Mouse (Mus musculus) stomach, postnatal 0 days (tissue): ENCODE data around the gene Spg11. TPM values are rescaled to one million over a fixed set of nuclear protein-coding genes. Genes with fewer than 3 reads are reported as not detected.
A peak's percentile ranks its signal among the peaks of the same experiment; 100 is the strongest.
"Not testable (repeated sequence)": the region's sequence is repeated elsewhere in the genome, so short reads cannot be mapped to it uniquely, and the experiment has no call there.

Source experiments
- ATAC-seq: fragments of 200-750 bp; cut with Nextera tagmentation; 2 replicates; pipeline ENCODE4 v1.8.0; 2017; ENCODE audit not compliant: low FRiP score, low TSS enrichment
- DNase-seq: peaks from one replicate; pipeline ENCODE4 v3.0.0-alpha.2; 2016; ENCODE audit warnings: low spot score
- H3K27ac ChIP-seq: fragments of 300-500 bp; sonication (generic); replicated peaks from 2 replicates; pipeline ENCODE4 v1.5.1; 2014; ENCODE audit warnings: mild to moderate bottlenecking, control low read depth
- H3K27me3 ChIP-seq: fragments of 300-500 bp; sonication (generic); 2 replicates; pipeline ENCODE4 v1.6.1; 2014; ENCODE audit warnings: low read length; ENCODE audit not compliant: control insufficient read depth, insufficient read depth
- H3K36me3 ChIP-seq: fragments of 300-500 bp; sonication (generic); 2 replicates; pipeline ENCODE4 v1.6.1; 2014; ENCODE audit warnings: low read length, mixed read lengths; ENCODE audit not compliant: control insufficient read depth, insufficient read depth
- H3K4me1 ChIP-seq: fragments of 300-500 bp; sonication (generic); replicated peaks from 2 replicates; pipeline ENCODE4 v1.6.1; 2014; ENCODE audit warnings: antibody characterized with exemption; ENCODE audit not compliant: control insufficient read depth, insufficient read depth
- H3K4me2 ChIP-seq: fragments of 300-500 bp; sonication (generic); replicated peaks from 2 replicates; pipeline ENCODE4 v1.6.1; 2014; ENCODE audit warnings: low read depth, mild to moderate bottlenecking, control low read depth, moderate library complexity
- H3K4me3 ChIP-seq: fragments of 300-500 bp; sonication (generic); 2 replicates; pipeline ENCODE4 v1.5.1; 2014; ENCODE audit warnings: low read depth, low read length, control low read depth
- H3K9ac ChIP-seq: fragments of 300-500 bp; sonication (generic); 2 replicates; pipeline ENCODE4 v1.6.1; 2014; ENCODE audit warnings: mild to moderate bottlenecking, low read length, control low read depth, mixed read lengths
- H3K9me3 ChIP-seq: fragments of 300-500 bp; sonication (generic); 2 replicates; pipeline ENCODE4 v1.6.1; 2016; ENCODE audit warnings: low read length; ENCODE audit not compliant: control insufficient read depth
- CTCF ChIP-seq: IDR thresholded peaks from 2 replicates; pipeline ENCODE4 v1.5.1; 2016; ENCODE audit warnings: antibody characterized with exemption, low read depth, mild to moderate bottlenecking, moderate library complexity
- EP300 ChIP-seq: optimal IDR thresholded peaks from 2 replicates; pipeline ENCODE3; 2016; ENCODE audit warnings: antibody characterized with exemption
- WGBS: fragments of 180-500 bp; shearing (Covaris S2); extraction: QIAGEN DNeasy Blood & Tissue Kit; methylation state at CpG from one replicate; pipeline ENCODE4 v1.1.7; 2014; 5-methylcytosine and 5-hydroxymethylcytosine counted together
- polyA plus RNA-seq: library from polyadenylated mRNA; unstranded; fragments of >200 nt; fragmentation: Nextera tagmentation; extraction: Ambion mirVana; gene quantifications from 2 replicates; pipeline ENCODE4 v1.2.1, GENCODE M21; 2015

The Spg11 gene
- polyA plus RNA-seq, 1 experiment from 2014 or later, result 3.2 TPM

- ATAC-seq (no peak), DNase-seq (no peak)
- Histone ChIP-seq H3K9me3 (no peaks in the 10 kb centered on the region), H3K4me2 (no peak overlapping the region), H3K9ac (no peak overlapping the region), H3K4me3 (no peak overlapping the region), H3K27ac (no peak overlapping the region), H3K4me1 (no peaks in the 10 kb centered on the region), H3K36me3 (no peaks in the 10 kb centered on the region), H3K27me3 (no peaks in the 10 kb centered on the region)
- WGBS, result 40% methylated on average over 5 of the region's 5 CpGs
- TF ChIP-seq CTCF, result no peak
- TF ChIP-seq EP300, result no peak
These were observed 8.7 kb upstream of the Spg11 start for GRCm38 (mm10) chr2:122126765-122127347.

GRCm38 (mm10) chr2:122125680-122126572 is 7.7 kb upstream of the Spg11 start:
- H3K27ac ChIP-seq, result no peak overlapping the region
- H3K4me2 ChIP-seq, result no peak overlapping the region
- H3K27me3 ChIP-seq, result no peaks in the 10 kb centered on the region
- ATAC-seq, result no peak
- H3K36me3 ChIP-seq, result no peaks in the 10 kb centered on the region
- no peak for DNase-seq
- no peak overlapping the region for H3K9ac ChIP-seq
- no peaks in the 10 kb centered on the region for H3K4me1 ChIP-seq
- H3K9me3 ChIP-seq, result no peaks in the 10 kb centered on the region
- TF ChIP-seq CTCF, result no peak
- no peak for TF ChIP-seq EP300
- 41% methylated on average over 12 of the region's 12 CpGs for WGBS
- no peak overlapping the region for H3K4me3 ChIP-seq

GRCm38 (mm10) chr2:122116888-122117287 is 1.3 kb downstream of the Spg11 start:
- no peak overlapping the region for H3K4me3 ChIP-seq

GRCm38 (mm10) chr2:122109714-122110113 is 8.5 kb downstream of the Spg11 start:
- Histone ChIP-seq H3K4me1 (no peaks in the 10 kb centered on the region), H3K9me3 (no peaks in the 10 kb centered on the region), H3K4me2 (no peak overlapping the region), H3K27ac (no peak overlapping the region), H3K4me3 (no peak overlapping the region), H3K9ac (no peak overlapping the region), H3K36me3 (peaks cover 20% of the 10 kb centered on the region; the same call in 1 of the 2 replicates), H3K27me3 (no peaks in the 10 kb centered on the region)
- ATAC-seq (no peak), DNase-seq (no peak)
- 41% methylated on average over 4 of the region's 4 CpGs for WGBS
- no peak for TF ChIP-seq CTCF
- no peak for TF ChIP-seq EP300

More at GRCm38 (mm10) chr2:122116888-122117287, 1.3 kb downstream of the Spg11 start:
- no peak overlapping the region for H3K27ac ChIP-seq
- TF ChIP-seq EP300, result no peak
- TF ChIP-seq CTCF, result no peak
- no peak for DNase-seq
- H3K4me1 ChIP-seq, result no peaks in the 10 kb centered on the region
- WGBS, result 84% methylated on average over 2 of the region's 2 CpGs
- H3K9ac ChIP-seq, result no peak overlapping the region
- H3K27me3 ChIP-seq, result no peaks in the 10 kb centered on the region
- H3K4me2 ChIP-seq, result no peak overlapping the region
- peaks cover 7% of the 10 kb centered on the region; the same call in 1 of the 2 replicates for H3K36me3 ChIP-seq
- ATAC-seq, result no peak
- H3K9me3 ChIP-seq, result no peaks in the 10 kb centered on the region

- TF ChIP-seq CTCF (no peak), EP300 (no peak)
- DNase-seq (no peak), ATAC-seq (no peak)
- Histone ChIP-seq H3K9me3 (no peaks in the 10 kb centered on the region), H3K9ac (no peak overlapping the region), H3K36me3 (peaks cover 17% of the 10 kb centered on the region; the same call in 1 of the 2 replicates), H3K4me1 (no peaks in the 10 kb centered on the region), H3K4me2 (no peak overlapping the region), H3K27me3 (no peaks in the 10 kb centered on the region), H3K4me3 (no peak overlapping the region), H3K27ac (no peak overlapping the region)
- WGBS, result 88% methylated on average over 14 of the region's 14 CpGs
These were observed 10.1 kb downstream of the Spg11 start for GRCm38 (mm10) chr2:122108101-122108500.

GRCm38 (mm10) chr2:122102070-122102469 is 16.1 kb downstream of the Spg11 start:
- Histone ChIP-seq H3K4me1 (no peaks in the 10 kb centered on the region), H3K4me2 (no peak overlapping the region), H3K9me3 (no peaks in the 10 kb centered on the region), H3K27ac (no peak overlapping the region), H3K4me3 (no peak overlapping the region), H3K36me3 (peaks cover 6% of the 10 kb centered on the region; the same call in 1 of the 2 replicates), H3K27me3 (no peaks in the 10 kb centered on the region), H3K9ac (no peak overlapping the region)
- TF ChIP-seq CTCF (peak; percentile 68), EP300 (no peak)
- 0 out of 2 replicates have a peak, but pooled peaks have one; percentile 32 for ATAC-seq
- DNase-seq, result peak; percentile 52

GRCm38 (mm10) chr2:122097686-122098085 is 20.5 kb downstream of the Spg11 start:
- H3K4me1 ChIP-seq, H3K36me3 ChIP-seq, H3K27ac ChIP-seq, H3K27me3 ChIP-seq, ATAC-seq, H3K9me3 ChIP-seq, H3K9ac ChIP-seq, DNase-seq, H3K4me2 ChIP-seq, H3K4me3 ChIP-seq: not testable (repeated sequence)
- WGBS, result 72% methylated on average over 5 of the region's 5 CpGs
